Mouse (Mus musculus) erythroid progenitor cell, adult 5-6 weeks (primary cell): ENCODE data around the gene Vegfa. TPM values are rescaled to one million over a fixed set of nuclear protein-coding genes. Genes with fewer than 3 reads are reported as not detected.

Experiments
- ATAC-seq: replicated peaks from 2 replicates; pipeline ENCODE4 v1.8.0; 2016; ENCODE audit warnings: moderate number of reproducible peaks, mild to moderate bottlenecking, moderate TSS enrichment, inconsistent platforms; ENCODE audit not compliant: poor library complexity, low FRiP score, severe bottlenecking
- total RNA-seq, 2 experiments: library from RNA; stranded (forward) in 1 of 2; stranded (reverse) in 1 of 2; fragments of 150-400 nt in 1 of 2; fragments of 186-747, 209-891 nt in 1 of 2; gene quantifications; 2 replicates each; pipeline versions ENCODE4 v1.2.3 to v1.2.4; 2015 to 2017; ENCODE audit warnings: low replicate concordance in 2 of 2

Gene Vegfa
- total RNA-seq, 2 experiments from 2014 or later = 0.42 to 6.4 TPM

- ATAC-seq = no peak
These were observed 3.7 kb downstream of the Vegfa start for GRCm38 (mm10) chr17:46028210-46029051.

GRCm38 (mm10) chr17:46027066-46027917, 4.9 kb downstream of the Vegfa start:
- no peak for ATAC-seq

GRCm38 (mm10) chr17:46025927-46026668, 6.1 kb downstream of the Vegfa start:
- no peak for ATAC-seq

- no peak for ATAC-seq
These were observed 7.0 kb downstream of the Vegfa start for GRCm38 (mm10) chr17:46025207-46025606.

GRCm38 (mm10) chr17:46024192-46024591, 8.0 kb downstream of the Vegfa start:
- ATAC-seq = no peak

- ATAC-seq = no peak
These were observed 8.6 kb downstream of the Vegfa start for GRCm38 (mm10) chr17:46023572-46023971.

GRCm38 (mm10) chr17:46022934-46023333, 9.2 kb downstream of the Vegfa start:
- no peak for ATAC-seq

GRCm38 (mm10) chr17:46022427-46022826, 9.7 kb downstream of the Vegfa start:
- ATAC-seq = no peak

GRCm38 (mm10) chr17:46021760-46022159, 10.4 kb downstream of the Vegfa start:
- ATAC-seq = no peak

- no peak for ATAC-seq
These were observed 11.0 kb downstream of the Vegfa start for GRCm38 (mm10) chr17:46021173-46021572.

- no peak for ATAC-seq
These were observed 11.6 kb downstream of the Vegfa start for GRCm38 (mm10) chr17:46020579-46020978.

GRCm38 (mm10) chr17:46018736-46019004, 13.5 kb downstream of the Vegfa start:
- ATAC-seq = no peak

- ATAC-seq = no peak
These were observed 14.0 kb downstream of the Vegfa start for GRCm38 (mm10) chr17:46017946-46018735.

- ATAC-seq = no peak
These were observed 15.6 kb downstream of the Vegfa start for GRCm38 (mm10) chr17:46016617-46017016.

- ATAC-seq = no peak
These were observed 16.2 kb downstream of the Vegfa start for GRCm38 (mm10) chr17:46015967-46016366.

- no peak for ATAC-seq
These were observed 17.2 kb downstream of the Vegfa start for GRCm38 (mm10) chr17:46014935-46015334.

GRCm38 (mm10) chr17:46013549-46013948, 18.6 kb downstream of the Vegfa start:
- no peak for ATAC-seq

- no peak for ATAC-seq
These were observed 20.0 kb downstream of the Vegfa start for GRCm38 (mm10) chr17:46012211-46012610.

GRCm38 (mm10) chr17:46010462-46010861, 21.7 kb downstream of the Vegfa start:
- no peak for ATAC-seq

- ATAC-seq = no peak
These were observed 23.0 kb downstream of the Vegfa start for GRCm38 (mm10) chr17:46009182-46009581.
